Mouse (Mus musculus) liver, adult 2 months (tissue): ENCODE measurements around the gene Plxnb1.

Source experiments
- CTCF ChIP-seq: fragments of 200-500 bp; IDR thresholded peaks from 2 replicates; pipeline ENCODE4 v1.5.1; 2011; ENCODE audit warnings: low read depth, low read length, control low read depth
- POLR2A ChIP-seq: fragments of 200-500 bp; IDR thresholded peaks from 2 replicates; pipeline ENCODE4 v1.6.1; 2011; ENCODE audit warnings: low read length, control low read depth; ENCODE audit not compliant: insufficient read depth; ENCODE audit errors: extremely low read depth

GRCm38 (mm10) chr9:109090446-109090845 is 4.7 kb upstream of the Plxnb1 start:
- TF ChIP-seq POLR2A (no peak), CTCF (no peak)
